Mouse (Mus musculus): ENCODE measurements around the gene Itgbl1. TPM values are rescaled to one million over a fixed set of nuclear protein-coding genes. Genes with fewer than 3 reads are reported as not detected.
A peak's percentile ranks its signal among the peaks of the same experiment; 100 is the strongest.
"Not testable (repeated sequence)": the region's sequence is repeated elsewhere in the genome, so short reads cannot be mapped to it uniquely, and the experiment has no call there.

Gene Itgbl1
- polyA plus RNA-seq (2016; fragmentation: Nextera tagmentation; extraction: Ambion mirVana): 0.10 and 0.13 TPM in 2 replicates

DNA sequence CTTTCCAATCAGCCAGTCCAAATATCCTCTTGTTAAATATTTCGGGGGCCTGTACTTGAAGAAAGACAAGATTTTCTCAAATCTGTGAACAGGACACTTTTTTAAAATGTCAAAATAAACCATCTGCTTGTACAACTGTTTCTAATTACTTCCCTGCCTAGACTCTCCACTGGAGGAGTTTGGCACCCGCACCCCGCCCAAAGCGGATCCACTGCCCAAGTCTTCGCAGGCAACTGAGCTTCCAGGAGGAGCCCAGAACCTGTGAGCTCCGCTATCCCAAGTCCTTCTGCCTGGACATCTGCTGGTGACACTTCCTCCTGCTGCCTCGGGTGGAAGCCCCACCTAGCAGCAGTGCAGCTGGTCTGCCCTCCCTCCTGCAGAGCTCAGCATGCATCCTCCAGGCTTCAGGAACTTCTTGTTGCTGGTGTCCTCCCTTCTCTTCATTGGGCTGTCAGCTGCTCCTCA, at the start of gene Itgbl1:
Gene Itgbl1 (plus strand): TSS at position 51 of the 465 bp plus-strand sequence.
- DNase-seq (ENCODE audit: low spot score): peak; percentile 58
- Histone ChIP-seq H3K4me3 (no peak within 1 kb of the TSS), H3K27me3 (replicated peaks; ENCODE audit: low read depth, poor library complexity, severe bottlenecking) (no peaks in the 10 kb centered on the region), H3K27ac (replicated peaks) (no peak within 1 kb of the TSS), H3K9me3 (no peaks in the 10 kb centered on the region), H3K36me3 (replicated peaks) (no peaks in the 10 kb centered on the region), H3K4me1 (peaks cover 12% of the 10 kb centered on the region)
- WGBS: 16% methylated on average over 7 of the region's 7 CpGs

DNA sequence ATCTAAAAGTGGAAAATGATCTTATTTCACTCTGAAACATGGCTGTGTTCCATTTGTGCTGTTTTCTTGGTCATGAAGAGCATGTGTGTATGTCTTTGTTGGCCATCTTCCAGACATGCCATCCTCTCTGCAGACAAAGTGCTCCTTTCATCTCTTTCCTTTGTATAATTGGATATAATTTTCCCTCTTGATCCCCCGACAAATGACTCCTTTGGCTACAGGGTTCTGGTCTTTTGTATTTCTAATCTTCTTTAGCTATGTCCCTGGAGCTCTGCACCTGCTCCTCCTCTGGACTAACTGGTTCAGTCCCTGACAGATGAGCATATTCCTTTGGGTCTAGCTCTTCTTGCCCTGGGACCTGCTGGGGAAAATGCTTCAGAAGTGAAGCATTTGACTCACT, 36.8 kb upstream of the Itgbl1 start:
- H3K27ac ChIP-seq (replicated peaks): no peak overlapping the region
- peaks cover 12% of the 10 kb centered on the region for H3K4me1 ChIP-seq
- H3K36me3 ChIP-seq (replicated peaks): no peaks in the 10 kb centered on the region
- no peak overlapping the region for H3K4me3 ChIP-seq
- H3K27me3 ChIP-seq (replicated peaks; ENCODE audit: low read depth, poor library complexity, severe bottlenecking): peaks cover 20% of the 10 kb centered on the region
- WGBS: 16% methylated on average over 1 of the region's 1 CpGs
- H3K9me3 ChIP-seq: no peaks in the 10 kb centered on the region
- no peak for DNase-seq (ENCODE audit: low spot score)

DNA sequence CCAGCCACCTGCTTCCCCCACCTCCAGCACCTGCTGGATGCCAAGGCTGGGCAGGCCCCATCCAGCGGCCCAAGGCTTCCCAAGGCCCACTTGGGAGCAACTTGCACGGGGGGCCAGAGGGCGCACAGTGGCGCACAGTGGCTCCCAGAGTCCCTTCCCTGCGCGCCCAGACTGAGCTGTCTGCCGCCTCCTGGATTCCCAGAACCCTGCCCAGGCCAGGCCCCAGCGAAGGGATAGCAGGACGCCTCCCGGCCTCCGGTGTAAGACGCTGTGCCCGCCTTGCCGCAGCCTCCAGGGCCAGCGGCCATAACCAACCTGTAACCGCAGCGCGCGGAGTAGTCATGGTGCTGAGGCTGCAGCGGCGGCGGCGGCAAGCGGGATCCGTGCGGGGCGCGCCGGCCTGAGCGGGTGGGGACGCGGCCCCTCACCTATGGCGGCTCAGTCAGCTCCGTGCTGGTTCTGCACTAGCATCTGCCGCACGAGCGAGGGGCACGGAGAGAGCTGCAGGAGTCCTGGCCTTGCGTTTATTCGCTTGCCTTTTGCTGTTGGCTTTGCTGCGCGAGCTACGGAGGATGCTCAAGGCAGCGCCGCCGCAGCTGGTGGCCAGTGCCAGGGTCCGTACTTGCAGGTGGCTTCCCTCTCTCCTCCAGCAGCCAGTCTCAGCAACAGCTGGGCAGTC, 33.1 kb upstream of the Itgbl1 start, which contains the start of gene Nalcn:
Gene Nalcn (minus strand): TSS at position 644 of the 679 bp plus-strand sequence.
- no peaks in the 10 kb centered on the region for H3K9me3 ChIP-seq
- peaks cover 12% of the 10 kb centered on the region for H3K4me1 ChIP-seq
- H3K27me3 ChIP-seq (replicated peaks; ENCODE audit: low read depth, poor library complexity, severe bottlenecking): peaks cover 20% of the 10 kb centered on the region
- H3K4me3 ChIP-seq: peak within 1 kb of the TSS; percentile 67
- no peaks in the 10 kb centered on the region for H3K36me3 ChIP-seq (replicated peaks)
- WGBS: under 1% methylated on average over 47 of the region's 47 CpGs
- DNase-seq (ENCODE audit: low spot score): peak; percentile 66
- H3K27ac ChIP-seq (replicated peaks): peak within 1 kb of the TSS; percentile 74

DNA sequence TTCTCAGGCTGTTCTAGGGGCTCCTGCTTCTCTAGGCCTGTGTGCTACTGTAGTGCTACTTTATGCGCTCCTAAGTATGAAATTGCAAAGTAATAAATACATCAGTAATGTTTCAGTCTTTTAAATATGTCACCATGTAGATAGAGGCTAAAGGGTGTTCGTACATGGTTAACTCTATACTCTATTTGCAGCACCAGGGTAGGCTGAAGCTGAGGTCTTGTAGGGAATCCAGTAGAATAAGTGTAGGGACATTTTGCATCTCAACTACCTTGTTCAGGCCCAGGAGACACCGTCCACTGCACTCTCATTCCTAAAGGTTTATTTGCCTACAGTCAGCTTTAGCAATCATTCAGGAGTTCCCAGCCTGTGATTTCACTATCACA, 32.6 kb upstream of the Itgbl1 start:
- WGBS: 47% methylated on average over 3 of the region's 3 CpGs
- H3K4me1 ChIP-seq: peaks cover 12% of the 10 kb centered on the region
- H3K27ac ChIP-seq (replicated peaks): peak overlapping the region; percentile 74

DNA sequence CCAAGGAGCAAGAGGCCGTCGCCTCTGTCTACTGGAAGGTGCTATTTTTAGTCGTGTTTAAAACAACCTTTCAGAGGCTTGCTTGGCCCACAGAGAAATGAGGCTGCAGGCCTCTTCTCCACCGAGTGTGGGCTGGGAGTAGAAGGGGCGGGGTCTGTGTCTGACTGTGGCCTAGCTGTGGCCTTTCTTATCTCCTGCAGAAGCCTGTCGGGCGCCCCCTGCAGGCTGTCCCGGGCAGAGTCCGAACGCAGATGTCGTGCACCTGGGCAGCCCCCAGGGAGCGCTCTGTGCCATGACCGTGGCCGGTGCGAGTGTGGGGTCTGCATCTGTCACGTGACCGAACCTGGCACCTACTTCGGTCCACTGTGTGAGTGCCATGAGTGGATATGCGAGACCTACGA, 1.3 kb downstream of the Itgbl1 start:
- H3K36me3 ChIP-seq (replicated peaks): no peaks in the 10 kb centered on the region
- DNase-seq (ENCODE audit: low spot score): peak; percentile 77

More for the DNA sequence above, 32.6 kb upstream of the Itgbl1 start:
- no peak for DNase-seq (ENCODE audit: low spot score)
- Histone ChIP-seq H3K4me3 (peak overlapping the region; percentile 67), H3K36me3 (replicated peaks) (no peaks in the 10 kb centered on the region), H3K9me3 (no peaks in the 10 kb centered on the region), H3K27me3 (replicated peaks; ENCODE audit: low read depth, poor library complexity, severe bottlenecking) (peaks cover 20% of the 10 kb centered on the region)

DNA sequence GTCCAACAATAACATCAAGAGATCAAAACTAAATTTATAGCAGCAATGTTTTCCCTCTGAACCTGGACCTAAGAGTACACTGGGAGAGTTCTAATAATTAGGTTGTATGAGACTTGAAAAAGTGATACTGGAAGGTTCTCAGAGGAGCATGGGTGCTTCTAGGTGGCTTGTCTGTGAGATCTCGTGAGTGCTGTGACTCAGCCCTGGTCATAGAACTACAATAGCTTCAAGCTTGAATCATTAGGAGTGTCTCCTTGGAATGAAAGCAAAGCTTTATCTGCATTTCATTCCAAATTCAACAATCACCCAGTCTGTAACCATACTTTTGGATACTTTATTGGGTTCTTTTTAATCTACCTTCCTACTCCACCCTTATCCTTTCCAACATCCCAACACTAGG, 2.6 kb downstream of the Itgbl1 start:
- WGBS: 85% methylated on average over 1 of the region's 1 CpGs
- no peak for DNase-seq (ENCODE audit: low spot score)
- Histone ChIP-seq H3K27ac (replicated peaks) (no peak overlapping the region), H3K4me1 (peaks cover 12% of the 10 kb centered on the region), H3K9me3 (no peaks in the 10 kb centered on the region), H3K27me3 (replicated peaks; ENCODE audit: low read depth, poor library complexity, severe bottlenecking) (no peaks in the 10 kb centered on the region), H3K36me3 (replicated peaks) (no peaks in the 10 kb centered on the region), H3K4me3 (no peak overlapping the region)

More for the DNA sequence above, 1.3 kb downstream of the Itgbl1 start:
- Histone ChIP-seq H3K27ac (replicated peaks) (no peak overlapping the region), H3K9me3 (no peaks in the 10 kb centered on the region), H3K27me3 (replicated peaks; ENCODE audit: low read depth, poor library complexity, severe bottlenecking) (no peaks in the 10 kb centered on the region), H3K4me3 (no peak overlapping the region), H3K4me1 (peaks cover 12% of the 10 kb centered on the region)
- WGBS: 26% methylated on average over 20 of the region's 20 CpGs

DNA sequence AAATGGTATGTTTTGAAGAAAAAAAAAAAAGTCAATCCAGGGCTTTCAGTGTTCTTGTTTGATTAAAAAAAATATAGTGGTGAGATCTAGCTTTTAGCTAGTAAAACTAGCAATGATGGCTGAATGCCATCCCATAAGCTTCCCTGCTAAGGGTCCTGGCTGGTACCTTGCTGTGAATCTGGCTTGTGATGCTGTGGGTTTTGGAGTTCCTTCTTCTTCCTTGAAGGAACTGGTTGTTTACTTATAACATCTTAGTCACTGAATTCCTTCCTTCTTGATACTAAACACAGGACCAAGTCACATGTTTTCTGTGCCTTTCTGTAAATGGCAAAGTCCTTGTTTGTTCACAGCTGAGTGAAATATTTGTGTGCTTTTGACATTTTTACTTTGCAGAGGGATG, 3.4 kb downstream of the Itgbl1 start:
- DNase-seq (ENCODE audit: low spot score): no peak
- Histone ChIP-seq H3K27me3 (replicated peaks; ENCODE audit: low read depth, poor library complexity, severe bottlenecking) (no peaks in the 10 kb centered on the region), H3K4me3 (no peak overlapping the region), H3K36me3 (replicated peaks) (no peaks in the 10 kb centered on the region), H3K4me1 (peaks cover 12% of the 10 kb centered on the region), H3K27ac (replicated peaks) (no peak overlapping the region), H3K9me3 (no peaks in the 10 kb centered on the region)

DNA sequence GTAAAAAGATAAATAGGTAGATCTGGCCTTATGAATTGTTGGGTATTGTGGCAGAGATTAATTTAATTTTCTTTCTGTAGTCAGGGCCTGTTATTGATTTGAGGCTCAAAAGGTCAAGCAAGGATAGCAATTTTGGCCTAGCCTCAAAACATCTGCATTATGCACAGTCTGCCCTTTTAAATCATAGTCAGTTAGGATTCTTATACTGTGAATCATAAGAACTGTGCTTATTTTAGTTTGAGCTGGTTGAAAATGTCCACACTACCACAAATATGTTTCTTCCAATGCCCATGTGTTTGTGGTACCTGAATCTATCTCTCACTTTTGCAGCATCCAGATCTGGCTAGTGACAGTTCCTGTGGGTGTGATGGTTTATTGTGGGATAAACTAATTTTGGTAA, 4.7 kb downstream of the Itgbl1 start:
- Histone ChIP-seq H3K4me1 (peaks cover 12% of the 10 kb centered on the region), H3K27me3 (replicated peaks; ENCODE audit: low read depth, poor library complexity, severe bottlenecking) (no peaks in the 10 kb centered on the region), H3K36me3 (replicated peaks) (no peaks in the 10 kb centered on the region), H3K9me3 (no peaks in the 10 kb centered on the region), H3K4me3 (no peak overlapping the region), H3K27ac (replicated peaks) (no peak overlapping the region)
- DNase-seq (ENCODE audit: low spot score): no peak

DNA sequence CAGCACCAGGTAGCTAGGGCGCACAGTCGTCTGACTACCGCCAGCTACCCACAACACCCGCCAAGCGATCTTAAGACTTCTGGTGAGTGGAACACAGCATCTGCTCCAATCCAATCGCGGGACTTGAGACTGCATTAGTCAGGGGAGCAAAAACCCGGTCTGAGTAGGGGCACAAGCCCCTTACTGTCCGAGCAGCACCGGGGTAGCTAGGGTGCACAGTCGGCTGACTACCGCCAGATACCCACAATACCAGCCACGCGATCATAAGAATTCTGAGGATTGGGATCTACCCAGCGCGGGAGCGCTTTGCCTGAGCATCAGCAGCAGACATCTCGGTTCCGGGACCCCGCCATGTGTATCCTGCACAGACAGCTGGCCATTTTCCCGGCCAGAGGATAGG, 11.3 kb downstream of the Itgbl1 start:
- DNase-seq (ENCODE audit: low spot score); H3K36me3 ChIP-seq (replicated peaks); H3K27ac ChIP-seq (replicated peaks); H3K4me3 ChIP-seq; H3K4me1 ChIP-seq; H3K27me3 ChIP-seq (replicated peaks; ENCODE audit: low read depth, poor library complexity, severe bottlenecking); H3K9me3 ChIP-seq: not testable (repeated sequence)
- 85% methylated on average over 21 of the region's 21 CpGs for WGBS

DNA sequence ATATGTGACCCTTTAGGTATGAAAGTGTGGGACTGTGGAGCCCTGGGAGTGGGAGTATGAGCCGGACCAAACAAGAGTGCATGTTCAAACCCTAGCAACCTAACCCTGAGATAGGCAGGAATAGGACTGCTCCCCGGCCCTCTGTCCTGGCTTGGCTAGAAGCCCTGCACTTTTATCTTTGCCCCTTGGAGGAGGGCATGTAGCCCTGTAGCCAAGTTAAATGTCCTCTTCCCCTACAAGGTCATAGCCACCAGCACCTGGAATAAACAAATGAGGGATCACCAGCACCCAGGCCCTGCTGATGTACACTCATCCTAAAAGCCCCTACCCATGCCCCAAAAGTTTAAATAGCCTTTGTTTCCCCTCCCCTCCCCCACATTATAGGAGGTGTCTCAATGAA, 18.3 kb downstream of the Itgbl1 start:
- Histone ChIP-seq H3K27ac (replicated peaks) (no peak overlapping the region), H3K4me3 (no peak overlapping the region), H3K27me3 (replicated peaks; ENCODE audit: low read depth, poor library complexity, severe bottlenecking) (no peaks in the 10 kb centered on the region), H3K9me3 (no peaks in the 10 kb centered on the region), H3K36me3 (replicated peaks) (no peaks in the 10 kb centered on the region), H3K4me1 (no peaks in the 10 kb centered on the region)
- DNase-seq (ENCODE audit: low spot score): no peak
- WGBS: 74% methylated on average over 2 of the region's 2 CpGs

DNA sequence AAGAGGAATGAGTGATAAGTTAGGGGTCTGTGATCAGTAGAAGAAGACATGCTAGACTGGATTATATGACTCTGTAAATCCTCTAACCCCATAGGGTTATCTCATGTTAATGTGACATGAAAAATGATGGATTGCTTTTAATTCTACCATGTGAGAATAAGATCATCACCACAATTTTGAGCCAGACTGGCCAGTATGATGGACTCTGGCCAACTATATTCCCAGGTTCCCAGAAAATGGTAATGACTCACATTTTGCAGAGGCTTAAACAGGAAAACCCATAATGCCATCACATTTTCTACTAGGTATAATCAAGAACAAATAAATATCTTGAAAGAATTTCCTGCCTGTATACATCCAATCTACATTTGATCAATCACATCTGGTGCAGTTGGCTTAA, 55.0 kb downstream of the Itgbl1 start:
- no peaks in the 10 kb centered on the region for H3K36me3 ChIP-seq (replicated peaks)
- no peaks in the 10 kb centered on the region for H3K27me3 ChIP-seq (replicated peaks; ENCODE audit: low read depth, poor library complexity, severe bottlenecking)
- no peaks in the 10 kb centered on the region for H3K4me1 ChIP-seq
- H3K27ac ChIP-seq (replicated peaks): no peak overlapping the region
- no peak for DNase-seq (ENCODE audit: low spot score)
- H3K4me3 ChIP-seq: no peak overlapping the region
- no peaks in the 10 kb centered on the region for H3K9me3 ChIP-seq

DNA sequence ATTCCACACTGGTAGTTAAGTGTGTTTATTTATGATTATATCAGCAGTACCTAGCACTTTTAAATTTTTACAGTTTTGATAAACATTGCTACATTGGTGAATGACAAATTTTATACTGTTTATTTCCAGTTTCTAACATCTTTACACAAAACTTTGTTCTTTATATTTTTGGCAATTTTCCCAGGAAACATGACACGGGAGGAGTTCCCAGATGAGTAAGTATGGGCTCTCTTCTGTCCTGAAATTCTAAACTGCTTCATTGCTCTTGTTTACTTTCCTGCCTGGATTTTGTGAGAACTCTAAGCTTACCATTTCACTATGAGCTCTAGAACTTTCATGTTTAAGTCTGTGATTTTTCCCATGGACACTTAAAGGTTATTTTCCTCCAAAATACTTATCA, 82.3 kb downstream of the Itgbl1 start:
- Histone ChIP-seq H3K27me3 (replicated peaks; ENCODE audit: low read depth, poor library complexity, severe bottlenecking) (no peaks in the 10 kb centered on the region), H3K4me3 (no peak overlapping the region), H3K4me1 (no peaks in the 10 kb centered on the region), H3K36me3 (replicated peaks) (no peaks in the 10 kb centered on the region), H3K9me3 (no peaks in the 10 kb centered on the region), H3K27ac (replicated peaks) (no peak overlapping the region)
- no peak for DNase-seq (ENCODE audit: low spot score)
- 82% methylated on average over 1 of the region's 1 CpGs for WGBS

DNA sequence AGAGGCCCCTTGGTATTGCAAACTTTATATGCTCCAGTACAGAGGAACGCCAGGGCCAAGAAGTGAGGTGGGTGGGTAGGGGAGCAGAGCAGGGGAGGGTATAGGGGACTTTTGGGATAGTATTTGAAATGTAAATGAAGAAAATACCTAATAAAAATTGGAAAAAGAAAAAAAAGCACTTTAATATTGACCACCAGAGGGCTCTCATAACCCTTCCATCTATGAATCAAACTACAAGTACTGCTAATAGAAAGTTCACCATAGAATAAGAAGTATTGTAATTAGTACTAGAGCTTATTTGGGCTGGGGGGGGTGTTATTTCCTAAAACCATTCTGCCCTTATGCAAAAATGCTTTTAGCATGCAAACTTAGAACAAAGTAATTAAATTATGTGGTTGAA, 91.2 kb downstream of the Itgbl1 start:
- no peak for DNase-seq (ENCODE audit: low spot score)
- no peaks in the 10 kb centered on the region for H3K27me3 ChIP-seq (replicated peaks; ENCODE audit: low read depth, poor library complexity, severe bottlenecking)
- H3K9me3 ChIP-seq: no peaks in the 10 kb centered on the region
- no peaks in the 10 kb centered on the region for H3K36me3 ChIP-seq (replicated peaks)
- no peak overlapping the region for H3K4me3 ChIP-seq
- no peaks in the 10 kb centered on the region for H3K4me1 ChIP-seq
- WGBS: 70% methylated on average over 1 of the region's 1 CpGs
- no peak overlapping the region for H3K27ac ChIP-seq (replicated peaks)
